Mouse (Mus musculus) brain, adult 2 months (tissue): ENCODE data around the gene Agmo.

Source experiments
- DNase-seq: peaks from one replicate; pipeline ENCODE4 v3.0.0; 2011; ENCODE audit warnings: low read depth, low spot score

Gene Agmo

DNA sequence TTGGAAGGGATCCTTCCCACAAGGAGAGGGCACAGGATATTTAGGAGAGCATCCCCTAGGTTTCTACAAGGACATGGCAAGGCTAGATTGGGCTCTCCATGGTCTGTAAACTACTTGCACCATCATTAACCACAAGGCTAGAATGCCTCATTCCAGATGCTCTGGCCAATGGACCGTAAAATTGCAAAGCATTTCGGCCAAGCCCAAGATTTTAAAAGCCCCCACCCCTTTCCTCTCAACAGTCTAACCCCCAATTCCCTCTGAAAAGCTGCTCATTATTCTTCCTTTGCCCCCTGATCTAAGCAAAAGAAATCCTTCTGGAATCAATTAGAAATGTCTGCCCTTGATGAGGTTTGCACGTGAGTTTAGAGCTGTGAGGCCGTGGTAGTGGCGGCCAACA is 185.3 kb downstream of the Agmo start:
- no peak for DNase-seq

DNA sequence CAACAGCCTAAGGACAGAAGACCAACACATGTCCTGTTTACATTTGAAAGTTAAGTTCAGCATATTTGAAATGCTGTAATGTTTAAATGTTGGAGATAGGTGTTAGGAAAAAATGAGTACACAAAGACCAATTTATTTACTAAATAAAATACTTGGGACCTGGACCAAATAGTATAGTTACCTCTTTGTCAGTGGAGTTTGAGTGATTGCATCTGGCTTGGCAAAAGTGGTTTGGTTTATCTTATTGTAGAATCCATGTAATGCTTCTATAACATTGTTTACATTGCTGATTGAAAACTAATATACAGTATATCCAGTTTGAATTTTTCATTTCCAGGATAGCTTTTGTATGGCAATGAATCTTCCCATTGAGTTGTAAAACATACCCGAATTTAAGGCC is 193.0 kb downstream of the Agmo start:
- no peak for DNase-seq

DNA sequence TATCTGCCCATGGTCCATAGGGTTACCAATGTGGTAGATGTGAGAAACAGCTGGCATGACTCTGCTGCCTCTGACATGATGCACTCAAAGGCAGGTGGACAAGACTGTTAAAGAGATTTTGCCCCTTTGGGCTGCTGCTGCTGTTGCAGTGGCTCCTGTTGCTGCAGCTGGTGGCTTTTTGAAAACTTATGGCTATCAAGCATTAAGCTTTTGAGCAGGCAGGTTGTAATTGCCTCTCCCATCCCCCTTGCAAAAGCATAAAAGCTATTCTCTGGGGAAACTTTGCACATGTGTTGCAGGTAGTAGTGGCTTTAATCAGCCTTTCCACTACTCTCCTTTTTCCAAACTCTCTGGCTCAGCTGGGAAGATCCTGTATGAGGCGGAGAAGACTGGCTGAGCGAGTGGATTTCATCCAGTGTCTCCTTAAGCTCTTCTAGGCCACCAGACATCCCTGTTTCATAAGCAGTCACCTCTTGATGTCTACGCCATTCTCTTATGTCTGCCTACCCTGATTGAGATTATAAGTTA is 201.1 kb downstream of the Agmo start:
- no peak for DNase-seq

DNA sequence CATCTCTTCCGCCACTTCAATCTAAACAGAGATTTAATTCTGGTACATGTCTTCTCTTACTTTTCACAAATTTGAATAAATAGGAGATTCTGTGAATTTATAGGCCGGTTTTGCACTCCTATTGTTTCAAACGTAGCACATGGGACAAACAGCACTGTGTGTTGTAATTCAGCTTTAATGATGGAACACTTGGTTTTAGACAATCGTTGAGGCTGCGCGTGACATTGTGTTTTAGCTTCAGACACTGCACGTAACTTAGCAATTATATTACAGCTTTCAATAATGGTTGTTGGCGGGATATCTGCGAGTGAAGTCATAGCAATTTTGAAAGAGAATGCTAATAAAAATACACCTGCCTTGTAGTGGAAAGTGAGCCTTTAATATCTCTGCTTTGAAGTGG is 203.8 kb downstream of the Agmo start:
- DNase-seq: no peak

DNA sequence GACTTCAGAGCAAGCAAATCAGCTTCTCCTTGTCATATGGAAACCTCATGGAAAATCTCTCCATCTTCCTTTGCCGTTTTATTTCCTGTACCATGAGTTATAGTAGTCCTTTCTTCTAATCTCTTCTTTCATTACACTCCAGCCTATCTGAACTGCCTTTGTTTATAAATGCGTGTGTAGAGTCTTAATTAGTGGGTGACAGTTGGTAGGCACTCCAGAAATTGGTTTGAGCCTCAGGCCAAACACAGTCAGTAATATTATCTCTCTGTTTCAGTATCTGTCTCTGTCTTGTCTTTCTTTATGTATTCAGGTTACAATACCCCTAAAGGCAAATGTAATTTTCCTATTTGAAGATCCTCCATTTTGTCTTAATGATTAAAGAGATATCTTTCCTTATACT is 208.2 kb downstream of the Agmo start:
- peak; percentile 2 for DNase-seq

DNA sequence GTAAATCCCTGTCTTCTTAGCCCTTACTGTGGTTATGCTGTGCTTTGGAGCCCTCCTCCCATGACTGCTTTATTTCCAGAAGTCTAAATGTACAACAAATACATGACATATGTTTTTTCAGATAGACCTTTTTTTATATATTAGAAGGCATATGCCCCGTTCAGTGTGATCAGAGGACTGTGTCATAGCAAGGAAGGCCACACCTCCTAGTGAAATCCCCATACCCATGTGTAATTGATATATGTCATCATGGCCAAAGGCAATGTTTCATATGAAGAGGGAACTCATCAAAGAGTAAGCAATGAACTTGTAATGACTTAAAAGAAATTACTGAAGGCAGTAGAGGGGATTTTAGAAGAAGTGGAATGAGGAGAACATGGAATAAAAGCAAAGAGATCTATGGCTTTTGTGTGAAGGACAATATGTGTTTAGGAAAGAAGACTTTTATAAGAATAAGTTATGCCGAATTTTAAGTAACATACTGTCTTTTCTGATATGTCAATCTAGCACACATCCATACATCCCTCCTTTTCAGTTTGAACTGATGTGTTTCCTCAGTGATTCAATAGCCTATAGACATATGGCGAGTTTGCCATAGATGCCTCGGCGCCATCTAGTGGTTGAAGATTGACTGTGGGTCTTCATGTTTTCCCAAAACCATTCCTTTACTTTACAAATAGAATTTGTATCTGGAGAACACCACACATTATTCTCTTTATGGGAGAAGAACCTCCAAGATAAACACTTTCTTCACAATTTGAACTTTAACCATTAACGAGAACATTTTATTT is 209.1 kb downstream of the Agmo start:
- peak; percentile 82 for DNase-seq

DNA sequence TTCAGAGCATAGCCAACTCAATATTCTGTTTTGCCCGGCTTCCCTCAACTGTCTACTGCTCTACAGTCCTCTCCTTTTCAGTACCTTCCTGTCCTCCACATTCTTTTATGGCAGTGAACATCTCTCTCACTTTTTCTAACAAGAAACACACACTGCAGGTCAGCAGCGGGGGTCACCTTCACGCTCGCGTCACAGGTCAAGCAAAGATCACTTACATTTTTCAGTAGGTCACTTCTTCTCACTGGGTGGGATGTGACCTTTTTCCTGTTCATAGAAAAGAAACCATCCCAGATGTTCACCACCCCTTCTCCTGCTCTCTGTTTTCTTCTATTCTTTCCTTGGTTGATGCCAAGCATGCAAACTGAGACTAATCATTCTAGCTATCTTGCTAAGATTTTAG is 230.2 kb downstream of the Agmo start:
- DNase-seq: no peak

DNA sequence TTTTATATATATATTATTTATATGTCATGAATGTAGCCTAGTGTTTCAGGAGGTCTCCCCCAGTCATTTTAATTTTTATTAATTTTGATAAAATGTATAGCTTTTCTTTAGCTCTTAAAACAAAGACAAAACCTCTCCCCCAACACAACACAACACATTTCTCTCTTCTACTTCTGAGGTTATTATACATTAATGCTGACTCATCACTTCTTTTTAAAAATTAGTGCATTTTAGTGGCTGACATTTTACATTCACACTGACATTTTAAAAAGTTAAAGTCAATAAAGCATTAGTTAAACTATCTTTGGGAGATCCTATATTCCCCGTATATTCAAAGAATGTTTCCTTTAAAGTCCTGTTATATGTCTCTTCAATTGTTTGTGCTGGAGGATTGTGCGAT is 235.4 kb downstream of the Agmo start:
- DNase-seq: no peak

DNA sequence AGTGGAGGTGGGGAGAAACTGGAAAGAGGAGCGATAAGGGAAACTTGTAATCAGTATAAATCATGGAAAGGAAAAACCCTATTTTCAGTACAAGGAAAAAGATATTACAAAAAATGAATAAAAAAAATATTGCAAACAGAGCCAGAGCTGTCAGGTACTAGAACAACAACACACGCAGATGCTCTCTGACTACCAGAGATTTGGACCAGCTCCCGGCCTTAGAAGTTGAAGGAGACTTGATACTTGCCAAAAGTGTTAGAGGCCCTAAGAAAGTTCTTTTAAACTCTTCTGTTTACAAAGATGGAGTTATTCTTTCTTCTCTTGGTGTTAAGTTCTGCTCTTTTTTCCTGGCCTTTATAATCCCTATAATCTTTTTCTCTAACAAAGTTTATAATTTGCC is 246.6 kb downstream of the Agmo start:
- peak; percentile 17 for DNase-seq

DNA sequence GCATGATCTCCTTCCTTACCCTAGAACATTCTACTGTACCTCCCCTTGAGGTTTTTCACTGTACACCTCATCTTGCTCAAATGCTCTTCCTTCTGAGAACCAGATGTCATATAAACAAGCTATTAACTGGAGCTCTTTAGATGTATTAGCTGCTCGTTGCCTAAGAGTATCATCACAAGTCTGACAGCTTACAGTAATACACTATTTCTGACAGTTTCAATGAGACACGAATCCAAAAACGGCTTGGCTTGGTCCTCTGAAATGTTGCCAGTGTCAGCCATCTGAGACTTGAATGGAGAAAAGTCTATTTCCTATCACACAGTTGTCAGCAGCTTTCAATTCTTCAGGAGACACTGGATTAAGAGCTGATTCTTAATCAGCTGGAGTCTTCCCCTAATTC is 257.4 kb downstream of the Agmo start:
- peak; percentile 10 for DNase-seq

DNA sequence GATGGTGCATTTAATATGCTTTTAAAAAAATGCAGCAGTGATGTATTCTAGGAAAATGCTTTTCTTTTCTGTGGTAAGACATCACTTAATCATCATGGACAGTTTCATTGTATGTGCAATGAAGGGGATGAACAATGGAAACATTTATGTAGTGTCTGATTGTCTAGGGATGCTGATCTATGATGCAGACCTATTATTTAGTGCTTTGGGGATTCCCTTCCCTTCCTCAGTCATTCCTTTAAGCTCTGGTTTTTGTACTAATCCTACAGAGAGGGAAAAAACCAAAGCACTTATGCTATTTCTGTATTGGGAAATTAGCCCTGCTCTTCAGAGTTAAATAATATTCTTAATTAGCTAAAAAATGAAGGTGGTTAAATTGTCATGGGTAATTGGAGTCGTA is 266.0 kb downstream of the Agmo start:
- DNase-seq: no peak

DNA sequence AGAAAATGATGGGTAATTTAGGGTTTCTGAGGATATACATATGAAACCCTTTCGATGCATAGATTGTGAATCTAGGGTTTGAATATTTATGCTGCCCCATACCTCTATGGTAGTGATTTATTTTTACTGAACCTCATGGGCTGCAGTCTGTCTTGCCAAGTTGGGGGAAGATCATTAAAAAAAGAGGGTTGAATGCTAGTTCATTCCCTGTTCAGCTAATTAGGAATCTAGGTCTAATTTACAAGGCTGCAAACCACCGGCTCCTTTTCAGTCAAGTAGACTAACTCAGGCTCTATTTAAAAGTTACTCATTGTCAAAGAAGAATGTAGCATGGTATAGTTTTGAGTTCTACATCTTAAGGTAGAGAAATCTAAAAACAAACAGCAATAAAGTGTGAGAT is 266.4 kb downstream of the Agmo start:
- DNase-seq: no peak

DNA sequence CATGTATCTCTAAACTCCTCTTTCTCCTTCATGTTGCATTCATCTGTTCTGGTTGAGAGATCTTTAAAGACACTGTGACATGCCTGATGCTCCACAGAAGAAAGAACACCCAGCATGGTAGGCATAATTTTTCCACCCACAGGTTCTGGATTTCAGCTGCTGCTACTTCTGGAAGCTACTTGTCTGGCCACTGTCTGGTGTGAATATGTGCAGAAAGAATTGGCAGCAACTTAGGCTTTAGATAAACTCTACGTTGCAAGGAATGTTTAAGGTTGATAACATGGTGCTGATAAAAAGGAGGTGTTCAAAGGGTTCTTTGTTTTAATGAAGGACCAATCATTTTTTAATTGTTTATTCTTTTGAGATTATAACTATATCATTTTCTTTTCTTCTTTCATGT is 280.3 kb downstream of the Agmo start:
- peak; percentile 71 for DNase-seq

DNA sequence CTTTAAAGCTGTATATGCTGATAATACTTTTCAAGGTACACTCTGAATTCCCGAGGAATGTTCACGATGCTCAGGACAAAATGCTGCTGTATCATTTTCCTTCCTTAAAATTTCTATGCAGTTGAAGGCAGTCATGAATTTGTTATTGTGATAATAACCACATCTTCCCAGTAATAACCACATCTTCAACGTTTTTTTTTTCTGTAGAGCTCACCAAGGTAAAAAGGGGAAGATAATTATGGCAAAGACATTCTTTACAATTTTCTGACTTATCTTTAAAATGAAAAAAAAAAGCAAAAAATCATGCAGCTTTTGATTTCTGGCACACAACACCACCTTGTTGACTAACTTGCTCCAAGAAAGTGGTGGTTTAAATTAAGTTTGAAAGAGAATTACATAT is 283.2 kb downstream of the Agmo start:
- no peak for DNase-seq

DNA sequence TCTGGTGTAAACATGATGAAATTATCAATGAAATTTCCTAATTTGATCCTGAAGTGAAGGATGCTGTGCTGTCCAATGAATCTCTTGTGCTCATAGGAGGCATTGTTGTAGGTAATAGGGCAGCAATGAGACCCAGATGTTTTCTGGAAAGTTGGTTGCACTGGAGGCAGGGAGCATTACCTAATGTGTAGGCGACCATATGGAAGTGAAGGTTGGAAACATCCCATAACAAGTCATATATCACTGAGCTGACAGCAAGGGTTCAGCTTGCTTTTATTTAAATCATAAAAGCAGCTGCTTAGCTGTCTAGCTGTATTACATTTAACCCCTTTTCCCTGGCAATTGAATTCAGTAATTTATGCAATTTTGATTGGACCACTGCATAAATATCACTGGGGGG is 299.6 kb downstream of the Agmo start:
- no peak for DNase-seq

DNA sequence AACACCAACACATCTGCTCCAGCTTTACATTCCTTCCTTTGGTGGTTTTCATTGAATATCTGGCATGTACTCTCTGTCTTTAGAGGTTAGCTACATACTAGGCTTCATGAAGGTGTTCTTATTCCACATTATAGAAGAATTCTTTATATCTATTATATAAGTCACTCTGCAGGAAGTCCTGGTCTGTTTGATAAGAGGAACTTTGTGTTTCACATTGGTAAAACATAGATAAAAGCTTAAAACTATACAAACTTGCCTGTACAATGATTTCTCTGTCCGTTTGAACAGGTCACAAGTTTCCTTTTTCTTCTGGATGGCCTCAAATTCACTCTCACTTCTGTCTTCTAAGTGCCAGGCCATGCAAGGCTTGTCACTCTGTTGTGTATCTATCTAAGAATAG is 316.8 kb downstream of the Agmo start:
- DNase-seq: no peak

DNA sequence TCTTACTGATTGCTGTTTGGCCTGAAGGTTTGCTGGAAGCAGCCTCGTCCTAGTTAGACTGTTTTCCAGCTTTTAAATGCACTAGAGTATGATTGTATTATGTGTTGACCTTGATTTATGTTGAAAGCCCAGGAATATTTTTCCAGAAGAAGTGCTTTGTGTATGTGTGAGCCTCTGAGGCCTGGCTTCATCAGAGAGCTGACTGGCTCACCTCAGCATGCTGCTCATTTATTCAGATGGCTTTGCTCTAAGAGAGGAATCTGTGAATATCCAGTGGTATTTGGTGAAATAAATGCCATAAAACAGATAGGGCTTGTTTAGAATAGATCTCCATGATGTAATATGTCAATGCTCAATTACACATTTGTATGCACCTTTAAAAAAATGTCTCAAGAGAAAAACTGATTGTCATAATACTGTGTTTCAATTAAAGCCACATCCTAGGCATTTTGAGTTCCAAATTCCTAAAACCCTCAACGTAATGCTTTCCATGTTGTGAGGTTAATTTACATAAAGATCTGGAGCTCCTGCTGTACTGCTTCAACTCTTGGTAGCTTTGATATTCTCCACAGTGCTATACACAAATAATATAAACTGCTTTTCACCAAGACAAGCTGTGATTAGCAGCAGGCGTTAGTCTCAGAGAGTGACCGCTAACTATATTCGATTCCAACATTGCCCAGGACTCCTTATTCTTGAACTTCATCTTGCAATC is 324.6 kb downstream of the Agmo start:
- DNase-seq: no peak

DNA sequence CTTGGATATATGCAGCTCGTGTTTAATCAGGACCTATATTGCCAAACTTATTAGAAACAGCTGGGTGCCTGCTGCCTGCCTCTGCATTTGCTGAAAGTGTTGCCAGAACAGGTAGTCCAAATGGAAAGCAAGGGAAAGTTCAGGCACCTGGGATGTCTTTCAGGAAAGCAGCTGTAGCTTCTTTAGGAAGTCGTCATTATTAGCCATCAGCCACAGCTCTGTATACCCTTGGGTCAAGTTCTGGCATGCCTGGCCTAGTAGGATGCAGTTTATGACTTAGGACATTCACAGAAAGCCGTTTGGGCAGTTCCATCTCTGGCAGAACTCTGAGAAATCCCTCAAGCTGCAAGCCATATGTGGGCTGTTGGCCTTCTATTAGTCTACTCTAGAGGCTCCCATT is 330.5 kb downstream of the Agmo start:
- DNase-seq: no peak

DNA sequence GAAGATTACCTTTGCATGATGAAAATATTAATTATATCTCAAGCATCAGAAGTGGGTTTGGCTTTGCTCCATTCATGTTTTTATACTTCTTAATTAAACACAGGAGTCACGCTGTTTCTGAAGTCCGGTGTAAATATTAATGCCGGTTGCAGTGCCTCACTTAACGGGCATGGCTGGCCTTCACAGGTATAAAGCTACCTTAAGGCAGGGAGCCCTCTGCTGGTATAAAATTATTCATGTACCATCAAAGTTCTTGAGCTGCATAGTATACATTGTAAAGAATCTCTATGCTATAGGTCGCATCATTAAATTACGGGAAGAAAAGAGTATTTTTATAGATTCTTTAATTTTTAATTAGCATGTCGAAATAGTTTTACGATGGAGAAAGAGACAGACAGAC is 341.3 kb downstream of the Agmo start:
- peak; percentile 39 for DNase-seq

DNA sequence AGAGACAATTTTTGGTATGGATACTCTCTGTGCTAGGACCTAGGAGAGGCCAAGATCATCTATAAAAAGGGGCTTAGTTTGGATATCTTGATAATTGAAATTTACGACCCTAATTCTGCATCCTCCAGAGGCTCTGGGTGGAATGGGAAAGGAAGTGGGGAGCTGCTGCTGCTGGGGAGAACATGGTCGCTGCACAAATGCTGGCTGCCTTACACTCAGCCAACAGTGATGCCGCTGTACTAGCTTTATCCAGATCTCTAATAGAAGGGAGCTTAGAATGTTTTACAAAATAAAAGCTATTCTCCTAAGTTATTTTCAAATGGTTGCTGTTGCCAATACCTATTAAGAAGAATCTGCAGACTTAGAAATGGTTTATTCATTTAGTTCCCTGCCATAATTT is 351.4 kb downstream of the Agmo start:
- DNase-seq: peak; percentile 14

DNA sequence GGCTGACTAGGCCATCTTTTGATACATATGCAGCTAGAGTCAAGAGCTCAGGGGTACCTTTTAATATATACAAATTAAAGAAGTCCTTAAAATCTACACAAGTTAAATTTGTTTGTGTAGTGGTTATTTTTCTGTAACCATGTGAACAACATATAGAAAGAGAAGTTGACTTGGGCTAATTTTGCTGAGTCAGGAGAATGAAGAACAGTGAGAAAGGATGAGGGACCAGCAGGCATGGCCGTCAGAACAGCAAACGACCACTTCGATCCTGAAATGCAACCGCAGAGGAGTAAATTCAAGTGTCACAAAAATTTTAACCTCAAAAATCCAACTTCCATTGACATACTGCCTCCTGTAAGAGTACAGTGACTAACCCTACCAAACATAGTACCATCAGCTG is 371.4 kb downstream of the Agmo start:
- DNase-seq: no peak

DNA sequence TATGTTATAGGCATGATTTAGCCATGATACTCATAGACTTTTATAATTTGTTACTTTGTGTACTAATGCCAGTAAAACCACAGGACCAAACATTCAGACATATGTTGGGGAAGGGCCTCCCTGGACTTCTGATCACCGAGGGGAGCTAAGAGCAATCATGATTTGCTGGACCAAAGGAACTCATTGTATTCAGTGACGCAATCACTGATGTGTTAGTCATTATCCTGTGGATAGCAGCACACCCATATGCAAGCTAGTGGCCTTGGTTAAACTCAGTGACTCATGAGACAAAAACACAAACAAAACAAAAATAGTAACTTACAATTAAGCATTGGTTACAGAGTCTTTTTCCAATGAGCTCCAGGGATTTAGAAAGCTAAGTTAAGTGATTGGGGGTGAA is 373.3 kb downstream of the Agmo start:
- peak; percentile 47 for DNase-seq

DNA sequence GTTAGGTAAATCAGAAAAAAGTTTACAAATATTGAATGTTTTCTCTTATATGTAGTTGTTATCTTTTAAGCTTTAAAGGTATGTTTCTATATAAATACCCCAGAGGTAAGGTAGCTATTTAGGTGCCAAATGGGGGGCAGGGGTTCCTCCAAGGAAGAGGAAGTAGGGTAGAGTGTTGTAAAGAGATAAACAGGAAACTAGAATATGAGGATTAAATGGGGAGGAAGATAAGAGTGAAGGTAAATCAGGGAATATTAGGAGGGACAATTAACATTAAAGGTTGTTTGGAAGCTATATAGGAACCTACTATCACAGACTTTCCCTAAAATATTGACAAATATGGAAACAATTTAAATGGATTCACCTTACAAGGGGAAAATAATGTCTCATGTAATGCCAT is 382.6 kb downstream of the Agmo start:
- no peak for DNase-seq
